Mouse (Mus musculus) adrenal gland, adult 2 months (tissue): ENCODE data around the gene Arhgef10l. TPM values are rescaled to one million over a fixed set of nuclear protein-coding genes. Genes with fewer than 3 reads are reported as not detected.
"Not testable (repeated sequence)": the region's sequence is repeated elsewhere in the genome, so short reads cannot be mapped to it uniquely, and the experiment has no call there.

Experiments
- DNase-seq: peaks from one replicate; pipeline ENCODE4 v3.0.0; 2021
- polyA plus RNA-seq: library from polyadenylated mRNA; depleted of rRNA; stranded (reverse); fragments of >200 nt; gene quantifications from 2 replicates; pipeline ENCODE4 v1.2.3, GENCODE M21; 2012
- total RNA-seq, 2 experiments: library from RNA; stranded (reverse); gene quantifications; 2 replicates each; pipeline ENCODE4 v1.2.3; 2021

Arhgef10l gene
- total and polyA plus RNA-seq, 3 experiments, result 7.5 to 30.8 (median 13.3) TPM

DNA sequence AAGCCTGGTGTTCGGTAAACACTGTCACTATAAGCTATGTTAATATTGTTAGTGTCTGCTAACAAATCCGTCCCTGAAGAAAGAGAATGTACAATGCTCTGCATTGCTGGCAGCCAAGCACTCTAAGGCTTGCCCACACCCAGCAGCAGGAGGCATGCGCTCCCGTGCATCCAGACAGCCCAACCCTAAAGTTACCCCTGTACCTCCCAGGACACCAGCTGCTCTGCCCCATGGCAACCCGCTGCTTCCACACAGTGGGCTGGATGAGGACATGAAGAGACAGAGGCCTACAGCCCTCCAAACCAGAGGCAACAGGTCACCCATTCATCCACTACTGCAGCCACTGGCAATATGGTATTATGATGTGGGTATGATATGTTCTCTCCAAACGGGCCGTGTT is 60.0 kb downstream of the Arhgef10l start:
- no peak for DNase-seq

DNA sequence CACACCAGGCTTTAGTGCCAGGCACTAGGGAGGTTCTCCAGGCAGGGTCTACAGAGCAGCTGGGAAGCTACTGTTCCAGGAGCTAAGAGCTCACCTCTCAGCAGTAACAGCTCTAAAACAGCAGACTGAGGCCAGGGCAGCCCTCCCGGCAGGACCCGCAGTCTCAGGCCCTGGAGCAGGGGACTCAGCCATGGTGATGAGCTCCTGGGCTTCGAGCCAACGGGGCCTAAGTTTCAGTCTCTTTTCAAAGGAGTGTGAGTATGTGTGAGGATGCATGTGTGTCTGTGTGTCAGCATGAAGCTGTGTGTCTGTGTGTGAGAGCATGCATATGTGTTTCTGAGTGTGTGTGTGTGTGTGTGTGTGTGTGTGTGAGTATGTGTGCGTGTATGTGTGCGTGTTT is 60.6 kb downstream of the Arhgef10l start:
- DNase-seq, result no peak

DNA sequence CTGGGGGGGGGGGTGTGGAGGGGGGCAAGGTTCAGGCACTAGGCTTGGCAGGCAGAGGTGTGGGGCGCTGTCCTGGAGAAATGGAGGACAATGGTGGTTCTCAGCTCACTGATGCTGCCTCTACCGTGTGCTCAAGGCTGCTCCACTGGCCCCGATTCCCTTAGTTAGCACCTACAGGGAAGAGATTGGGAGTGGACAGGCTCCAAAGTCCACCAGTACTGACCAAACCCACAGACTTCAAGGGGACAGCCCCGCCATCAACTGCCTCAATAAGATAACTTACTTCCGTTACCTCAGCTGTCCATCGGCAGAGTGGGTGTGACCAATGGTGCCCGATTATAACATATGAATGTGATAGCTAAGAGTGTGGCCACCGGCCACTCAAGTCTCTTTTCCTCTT is 61.3 kb downstream of the Arhgef10l start:
- DNase-seq, result no peak

DNA sequence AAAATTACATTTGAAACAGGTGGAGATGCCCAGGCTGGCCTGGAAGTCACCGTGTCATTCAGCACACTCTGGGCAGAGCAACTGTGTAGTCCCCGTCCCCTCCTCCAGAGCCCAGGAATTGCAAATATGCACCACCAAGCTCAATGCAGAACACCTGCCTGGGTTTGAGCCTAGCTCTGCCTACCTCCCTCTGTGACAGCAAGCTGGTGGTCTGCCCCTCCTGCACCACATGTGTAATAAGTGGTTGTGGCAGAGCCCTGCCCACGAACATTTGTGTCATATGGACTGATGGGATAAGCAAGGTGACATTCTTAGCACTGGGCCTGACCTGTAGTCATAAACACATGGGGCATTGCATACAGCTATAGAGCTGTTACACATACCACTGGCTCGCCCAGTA is 63.8 kb downstream of the Arhgef10l start:
- DNase-seq, result no peak

DNA sequence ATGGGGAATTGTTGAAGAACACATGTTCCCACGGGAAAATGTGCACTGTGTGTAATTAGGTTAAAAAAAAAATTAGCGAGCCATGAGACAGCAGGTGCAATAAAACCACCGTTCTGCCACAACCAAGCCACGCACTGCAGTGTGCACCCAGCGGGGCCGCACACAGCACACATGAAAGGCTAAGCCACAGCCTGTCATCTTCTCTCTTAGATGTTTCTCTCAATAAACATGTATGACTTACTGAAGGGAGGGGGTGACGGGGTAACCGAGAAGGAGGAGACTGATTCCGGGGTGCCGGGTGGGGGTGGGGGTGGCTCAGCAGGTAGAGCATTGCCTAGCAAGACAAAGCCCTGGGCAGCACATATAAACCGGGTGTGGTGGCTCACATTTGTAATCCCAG is 64.7 kb downstream of the Arhgef10l start:
- DNase-seq, result no peak

DNA sequence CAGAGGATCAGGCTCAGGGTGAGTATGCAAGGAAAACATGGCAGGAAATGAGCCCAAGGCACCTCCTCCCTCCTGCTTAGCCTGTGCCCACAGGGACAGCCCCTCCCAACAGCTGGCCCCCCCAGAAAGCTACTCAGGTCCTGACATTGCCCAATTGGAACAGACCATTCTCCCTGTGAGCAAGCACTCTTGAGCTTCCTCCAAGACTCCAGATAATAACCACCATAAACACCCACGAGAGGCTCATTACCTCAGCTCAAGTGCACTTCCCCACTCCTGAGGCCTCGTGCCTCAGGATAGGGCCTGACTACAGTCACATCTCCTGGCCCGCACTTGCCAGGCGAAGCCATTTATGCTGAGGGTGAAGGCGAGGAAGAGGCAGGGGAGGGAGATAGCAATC is 67.0 kb downstream of the Arhgef10l start:
- DNase-seq, result no peak

DNA sequence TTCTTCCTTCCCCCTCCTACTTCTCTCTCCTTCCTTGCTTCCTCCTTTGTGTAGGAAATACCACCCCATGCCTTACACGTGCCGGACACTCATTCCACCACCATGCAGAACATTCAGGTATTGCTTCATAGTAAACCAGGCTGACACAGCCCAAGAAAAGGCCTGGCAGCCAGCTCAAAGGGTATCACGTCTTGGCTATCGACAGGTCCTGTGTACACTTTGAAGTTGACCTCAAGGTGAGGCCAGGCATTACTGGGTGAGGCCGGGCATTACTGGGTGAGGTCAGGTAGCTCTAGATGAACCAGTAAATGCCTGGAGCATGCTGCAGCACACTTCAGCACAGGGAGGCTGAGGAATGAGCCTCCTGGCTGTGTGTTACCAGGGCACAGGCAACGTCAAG is 67.9 kb downstream of the Arhgef10l start:
- no peak for DNase-seq

DNA sequence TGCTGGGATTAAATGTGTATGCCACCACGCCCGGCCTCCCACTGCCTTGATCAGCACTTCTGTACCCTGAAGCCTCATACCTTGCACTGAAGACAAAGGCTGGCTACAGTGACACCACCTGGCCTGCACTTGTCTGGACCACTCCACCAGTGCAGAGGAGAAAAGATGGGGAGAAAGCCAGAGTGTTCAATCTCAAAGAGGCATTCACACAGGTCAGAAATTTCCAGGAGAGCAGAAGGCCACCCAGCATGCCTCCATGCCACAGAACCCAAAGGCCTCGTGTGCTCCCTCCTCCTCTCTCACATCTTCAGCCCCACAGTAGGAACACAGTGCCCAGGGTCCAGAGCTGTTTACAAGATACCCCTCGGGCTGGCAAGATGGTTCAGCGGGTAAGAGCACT is 68.4 kb downstream of the Arhgef10l start:
- DNase-seq, result no peak

DNA sequence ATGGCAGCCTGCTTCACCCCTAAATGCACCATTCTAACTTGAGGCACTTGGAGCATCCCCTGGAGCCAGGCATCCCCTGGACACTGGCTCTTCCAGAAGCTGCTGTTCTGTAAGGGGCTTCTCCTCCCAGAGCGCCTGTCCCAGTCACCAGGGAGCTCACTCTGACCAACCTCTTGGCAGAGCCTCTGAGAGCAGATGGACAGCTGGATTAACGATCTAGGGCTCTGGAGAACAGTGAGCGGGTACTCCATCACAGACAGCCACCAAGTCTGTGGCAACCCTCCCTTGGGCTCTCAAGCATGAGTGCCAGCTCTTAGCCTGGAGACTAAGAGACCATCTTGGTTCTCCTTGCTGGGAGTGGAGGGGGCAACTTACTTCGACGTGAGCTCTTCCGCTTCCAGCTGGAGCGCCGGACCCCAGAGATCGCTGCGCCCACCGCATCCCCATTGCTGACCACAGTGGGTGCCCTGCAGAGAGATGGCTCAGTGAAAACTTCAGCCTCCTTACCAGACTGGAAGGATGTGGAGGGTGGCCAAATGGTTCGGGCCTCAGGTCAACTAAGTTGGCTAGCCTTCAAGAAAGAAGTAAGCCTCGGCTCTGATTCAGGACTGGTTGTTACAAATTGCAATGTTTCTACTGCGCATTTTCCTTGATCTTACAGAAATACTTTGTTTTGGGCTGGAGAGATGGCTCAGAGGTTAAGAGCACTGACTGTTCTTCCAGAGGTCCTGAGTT is 71.9 kb downstream of the Arhgef10l start:
- DNase-seq, result no peak

DNA sequence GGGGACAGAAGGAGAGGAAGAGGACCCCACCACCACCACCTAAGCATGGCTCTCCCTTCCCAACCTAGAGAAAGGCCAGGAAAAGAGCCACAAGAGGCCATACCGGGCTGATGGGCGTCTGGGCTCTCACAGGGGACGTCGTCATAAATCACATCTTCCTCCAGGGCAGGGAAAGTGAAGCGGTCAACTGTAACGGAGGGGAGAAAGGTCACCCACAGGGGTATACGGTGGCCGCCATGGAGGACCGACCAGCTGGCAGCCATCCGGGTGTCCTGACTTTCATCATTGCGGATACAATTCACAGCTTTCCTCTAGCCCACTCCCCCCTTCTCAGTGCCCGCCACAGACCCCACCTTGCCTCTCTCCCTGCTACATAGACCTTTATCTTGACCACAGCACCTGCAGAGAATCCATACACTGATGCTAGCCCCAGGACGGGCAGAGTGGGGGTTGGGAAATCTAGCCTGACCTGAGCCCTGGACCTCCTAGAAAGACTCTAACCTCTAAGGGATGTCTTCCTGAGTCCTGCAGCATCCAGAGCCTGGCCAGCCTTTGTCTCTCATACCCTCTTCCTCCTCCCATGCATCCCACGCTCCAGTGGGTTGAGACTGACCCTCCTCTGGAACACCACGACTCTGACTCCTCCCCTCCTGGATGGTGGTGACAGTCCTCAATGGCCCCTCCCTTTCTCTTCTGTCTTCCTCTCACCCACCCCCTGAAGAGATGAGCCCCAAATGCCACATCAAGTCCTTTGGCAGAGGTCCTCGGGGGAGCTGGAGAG is 72.6 kb downstream of the Arhgef10l start:
- DNase-seq, result no peak

DNA sequence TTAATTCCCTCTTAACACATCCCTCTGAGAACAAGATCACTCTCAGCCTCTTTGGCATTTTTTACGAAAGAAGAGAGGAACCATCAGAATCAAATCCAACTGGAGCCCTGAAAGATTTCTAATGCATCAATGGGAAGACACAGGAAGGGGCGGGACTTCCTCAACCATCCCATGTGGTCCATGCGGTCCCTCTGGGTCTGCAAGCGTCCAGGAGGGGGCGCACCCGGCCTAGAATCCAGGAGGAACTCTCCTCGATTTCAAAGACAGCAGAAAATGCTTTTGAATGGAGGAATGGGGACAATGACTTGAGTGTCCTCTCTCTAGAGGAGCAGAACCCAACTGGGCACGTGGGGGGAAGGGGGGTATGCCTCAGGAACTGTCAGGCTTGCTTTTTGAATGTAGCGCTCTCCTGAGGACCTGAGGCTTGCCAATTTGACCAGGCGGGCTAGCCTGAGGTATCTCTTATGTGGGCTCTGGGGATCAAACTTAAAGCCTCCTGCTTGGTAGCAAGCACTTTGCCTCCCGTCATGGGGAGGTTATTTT is 73.5 kb downstream of the Arhgef10l start:
- peak; percentile 84 for DNase-seq

DNA sequence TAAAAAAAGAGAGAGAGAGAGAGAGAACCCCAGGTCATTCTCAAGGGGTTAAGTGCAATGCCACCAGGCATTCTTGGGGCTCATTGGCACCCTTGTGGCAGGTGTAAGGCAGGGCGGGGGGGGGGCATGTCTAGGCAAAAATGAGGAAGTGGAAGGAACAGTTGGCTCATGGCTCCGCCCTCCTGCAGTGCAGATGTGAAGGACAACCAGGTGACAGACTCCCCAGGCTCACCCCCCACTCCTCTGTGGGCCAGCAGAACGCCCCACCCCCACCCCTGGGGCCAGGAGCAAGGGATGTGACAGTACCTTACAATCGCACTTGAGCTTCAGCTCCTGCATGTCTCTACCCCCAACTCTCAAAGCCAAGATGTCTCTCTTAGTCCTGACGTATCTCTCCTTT is 79.3 kb downstream of the Arhgef10l start:
- DNase-seq, result no peak

DNA sequence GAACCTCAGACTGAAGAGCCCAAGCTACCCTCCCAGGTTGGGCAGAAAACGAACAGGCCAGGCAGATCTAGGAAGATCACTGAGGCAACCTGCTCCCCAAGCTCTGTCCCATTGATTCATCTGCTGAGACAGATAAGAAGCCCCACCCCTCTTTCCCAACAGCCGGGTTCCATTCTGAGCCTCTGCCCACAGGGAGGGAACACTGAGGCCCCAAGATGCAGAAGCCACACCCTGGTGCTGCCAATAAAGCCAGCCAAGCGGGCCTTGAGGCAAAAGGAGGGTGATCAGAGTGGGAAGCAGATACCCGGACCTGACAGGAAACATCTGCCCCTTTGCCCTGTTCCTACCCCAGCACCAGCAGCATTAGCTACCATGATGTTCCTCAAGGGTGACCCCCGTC is 81.6 kb downstream of the Arhgef10l start:
- DNase-seq, result no peak

DNA sequence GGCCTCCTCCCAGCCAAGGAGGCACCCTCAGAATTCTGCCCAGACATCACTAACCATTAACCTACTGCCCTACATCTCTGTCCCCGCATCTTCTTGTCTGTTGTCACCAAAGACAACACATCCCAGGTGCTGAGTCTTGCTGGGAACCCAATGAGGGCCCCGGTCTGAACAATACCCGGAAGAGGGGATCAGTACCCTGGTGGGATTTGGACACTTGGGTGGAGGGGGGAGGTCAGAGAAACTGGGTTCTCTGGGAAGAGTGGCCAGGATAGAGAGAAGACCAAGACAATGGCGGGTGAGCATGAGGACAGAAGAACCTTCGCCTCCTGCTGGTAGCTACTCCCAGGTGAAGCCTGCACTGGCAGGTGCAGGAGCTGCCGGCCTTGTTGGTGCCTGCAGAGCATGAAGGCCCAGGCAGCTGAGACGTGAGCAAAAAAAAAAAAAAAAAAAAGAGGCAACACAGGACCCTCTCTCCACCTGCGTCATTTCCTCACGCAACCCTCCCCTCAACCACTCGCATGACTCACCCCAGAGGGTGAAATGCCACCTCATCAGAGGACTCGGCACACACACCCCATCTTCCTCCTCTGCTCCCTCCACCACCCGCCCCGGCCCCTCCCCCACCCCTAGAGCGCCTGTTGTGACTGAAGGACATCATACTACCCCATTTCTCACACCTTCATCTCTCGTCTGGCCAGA is 83.3 kb downstream of the Arhgef10l start:
- DNase-seq, result no peak

DNA sequence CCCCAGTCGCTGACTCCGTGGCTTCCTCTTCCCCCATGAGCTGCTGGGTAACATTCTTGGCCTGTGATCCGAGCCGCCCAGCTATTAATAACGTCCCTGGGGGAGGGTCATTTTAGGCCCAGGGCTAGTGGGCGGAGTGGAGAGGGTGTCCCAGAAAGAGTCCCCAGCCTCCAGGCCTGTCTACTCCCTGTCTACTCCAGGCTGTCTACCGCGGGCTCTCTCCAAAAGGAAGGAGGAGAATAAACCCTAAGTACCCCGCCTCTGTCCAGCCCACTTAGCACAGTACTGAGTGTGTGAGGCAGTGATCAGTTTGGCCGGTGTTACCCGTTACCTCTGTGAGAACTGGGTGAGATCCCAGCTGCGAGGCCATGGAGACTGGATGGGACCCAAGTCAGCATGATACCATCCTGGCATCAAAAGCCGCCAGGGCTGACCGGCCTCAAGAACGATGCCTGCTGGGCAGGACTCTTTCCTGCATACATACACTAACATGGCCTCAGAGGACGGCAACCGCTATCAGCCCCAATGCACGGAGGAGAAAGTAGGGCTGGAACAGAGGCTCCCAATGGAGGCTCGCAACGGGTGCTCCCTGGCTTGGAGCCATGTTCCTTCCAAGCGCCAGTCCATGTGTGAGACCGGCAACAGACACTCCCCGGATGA is 84.0 kb downstream of the Arhgef10l start:
- peak; percentile 32 for DNase-seq

DNA sequence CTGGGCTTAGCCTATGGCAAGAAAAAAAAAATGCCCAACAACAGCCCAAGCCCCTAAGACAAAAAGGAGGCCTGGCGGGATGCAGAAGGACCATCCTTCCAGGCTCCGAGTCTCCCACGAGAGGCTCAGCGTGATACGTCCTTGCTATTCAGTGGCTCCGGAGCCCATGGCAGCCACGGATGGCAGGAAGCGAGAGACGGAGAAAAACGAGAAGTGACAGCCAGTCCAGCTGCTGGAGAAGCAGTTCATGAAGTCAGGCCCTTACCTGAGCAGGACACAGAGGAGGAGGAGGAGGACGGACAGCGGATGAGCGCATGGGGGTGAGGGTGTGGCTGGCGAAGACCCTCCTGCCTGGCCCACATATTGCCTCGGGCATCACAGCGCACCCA is 84.5 kb downstream of the Arhgef10l start:
- DNase-seq, result no peak

DNA sequence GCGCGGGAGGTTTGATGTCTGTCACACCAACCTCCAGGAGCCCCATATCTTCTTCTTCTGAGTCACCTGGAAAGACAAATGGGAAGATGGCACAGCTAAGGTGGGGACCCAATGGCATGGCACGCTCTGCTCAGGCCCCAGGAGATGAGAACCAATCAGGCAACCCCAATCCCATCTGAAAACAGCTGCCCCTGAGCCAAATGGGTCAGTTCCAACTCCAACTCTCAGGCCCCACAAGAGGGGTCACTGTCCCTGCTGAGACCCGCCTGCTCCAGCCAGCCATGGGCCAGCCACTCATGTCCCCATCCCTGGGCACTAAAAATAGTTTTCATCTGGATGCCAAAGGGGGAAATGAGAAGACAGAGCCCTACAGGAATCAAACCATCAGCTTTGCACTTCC is 84.9 kb downstream of the Arhgef10l start:
- DNase-seq, result no peak

DNA sequence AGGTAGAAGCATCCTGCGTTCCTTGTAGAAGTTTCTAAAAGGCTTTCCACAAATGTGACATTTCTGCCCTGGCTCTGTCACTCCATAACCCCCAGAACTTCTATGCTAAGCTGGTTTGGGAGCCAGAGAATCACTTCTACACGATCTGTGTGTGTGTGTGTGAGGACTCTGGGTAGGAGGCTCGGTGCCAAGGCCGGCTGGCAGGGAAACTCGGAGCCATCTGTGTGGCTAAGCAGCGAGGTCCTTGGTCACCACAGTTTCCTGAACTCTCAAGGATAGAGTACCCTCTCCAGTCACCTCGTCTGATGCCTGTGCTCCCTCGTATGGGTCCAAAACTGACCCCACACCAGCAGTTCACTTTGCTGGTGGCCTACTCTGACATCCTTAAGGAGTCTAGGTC is 86.2 kb downstream of the Arhgef10l start:
- no peak for DNase-seq

DNA sequence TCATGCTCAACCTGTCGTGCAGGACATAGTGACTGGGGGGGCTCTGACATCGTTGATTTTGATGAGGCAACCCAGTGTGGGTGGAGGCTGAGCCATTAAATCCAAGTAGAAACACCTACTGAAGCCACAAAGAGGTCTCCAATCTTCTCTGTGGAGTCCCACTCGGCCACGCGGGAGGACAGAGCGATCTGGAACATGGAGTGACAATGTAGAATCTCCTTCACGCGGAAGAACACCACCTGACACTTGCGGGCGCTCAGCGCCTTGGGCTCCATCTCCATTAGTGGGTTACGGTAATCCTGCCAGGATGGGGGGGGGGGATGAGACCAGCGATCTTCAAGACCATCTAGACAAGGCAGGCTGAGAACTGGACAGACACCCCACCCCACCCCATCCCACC is 86.7 kb downstream of the Arhgef10l start:
- no peak for DNase-seq

DNA sequence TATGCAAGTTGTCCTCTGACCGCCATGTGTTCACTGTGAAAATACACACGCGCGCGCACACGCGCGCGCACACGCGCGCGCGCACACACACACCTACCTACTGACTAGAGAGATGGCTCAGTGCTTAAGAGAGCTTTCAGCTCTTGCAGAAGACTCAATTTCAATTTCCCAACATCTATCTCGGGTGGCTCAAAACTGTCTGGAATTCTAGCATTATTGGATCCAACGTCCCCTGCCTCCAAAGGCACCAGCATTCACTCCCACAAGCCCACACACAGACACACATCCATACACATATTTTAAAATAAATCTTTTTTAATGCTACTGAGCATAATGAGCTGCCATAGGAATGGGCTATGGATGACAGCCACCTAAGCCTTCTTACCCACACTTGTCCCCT is 89.2 kb downstream of the Arhgef10l start:
- no peak for DNase-seq

DNA sequence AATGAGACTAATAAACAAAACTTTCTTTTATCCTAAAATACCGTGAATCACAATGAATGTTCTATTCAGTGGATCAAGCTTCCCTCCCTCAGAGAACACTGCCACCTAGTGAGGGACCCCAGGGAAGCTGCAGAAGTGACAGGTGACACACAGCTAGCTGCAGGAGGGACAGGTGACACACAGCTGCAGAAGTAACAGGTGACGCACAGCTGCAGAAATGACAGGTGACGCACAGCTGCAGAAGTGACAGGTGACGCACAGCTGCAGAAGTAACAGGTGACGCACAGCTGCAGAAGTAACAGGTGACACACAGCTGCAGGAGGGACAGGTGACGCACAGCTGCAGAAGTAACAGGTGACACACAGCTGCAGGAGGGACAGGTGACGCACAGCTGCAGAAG is 90.9 kb downstream of the Arhgef10l start:
- DNase-seq, result not testable (repeated sequence)

DNA sequence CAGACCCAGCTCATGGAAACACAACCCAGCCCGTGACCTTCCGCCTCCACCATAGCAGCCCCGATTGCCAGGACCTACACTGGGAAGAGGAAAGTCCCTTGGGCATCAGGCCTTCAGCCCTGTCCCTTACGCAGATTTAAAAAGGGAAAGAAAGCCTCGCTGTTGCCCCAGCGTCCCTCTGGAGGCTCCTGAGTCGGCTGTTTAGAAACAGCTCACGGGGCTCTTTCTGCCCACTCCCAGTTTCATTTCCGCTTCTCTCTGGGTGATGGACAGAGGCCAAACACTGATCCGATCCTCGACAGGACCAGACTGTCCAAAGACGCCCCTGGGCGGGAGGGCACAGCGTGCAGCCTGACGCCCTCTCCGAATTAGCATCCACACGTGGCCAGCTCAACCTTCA is 93.4 kb downstream of the Arhgef10l start:
- DNase-seq, result no peak
